Mouse (Mus musculus) heart, embryonic 12.5 days (tissue): ENCODE measurements at regions not wholly inside any gene's neighbourhood (a gene's known extent, or its start where the extent isn't known, plus 50 kb on each side); places are given as distances from the start of the nearest gene placed in this dataset.

Experiments
- ATAC-seq: fragments of 200-750 bp; cut with Nextera tagmentation; 2 replicates; pipeline ENCODE4 v1.8.0; 2017; ENCODE audit warnings: moderate TSS enrichment, moderate library complexity; ENCODE audit not compliant: insufficient number of reproducible peaks, low FRiP score
- H3K27ac ChIP-seq: fragments of 300-500 bp; sonication (generic); 2 replicates; pipeline ENCODE4 v1.5.1; 2016; ENCODE audit warnings: mild to moderate bottlenecking, moderate library complexity; ENCODE audit not compliant: poor library complexity, severe bottlenecking
- H3K27me3 ChIP-seq: fragments of 300-500 bp; sonication (generic); replicated peaks from 2 replicates; pipeline ENCODE4 v1.6.1; 2016; ENCODE audit warnings: mild to moderate bottlenecking, moderate library complexity
- H3K36me3 ChIP-seq: fragments of 300-500 bp; sonication (generic); 2 replicates; pipeline ENCODE4 v1.6.1; 2016; ENCODE audit warnings: mild to moderate bottlenecking, moderate library complexity
- H3K4me1 ChIP-seq: fragments of 300-500 bp; sonication (generic); replicated peaks from 2 replicates; pipeline ENCODE4 v1.6.1; 2016; ENCODE audit warnings: mild to moderate bottlenecking
- H3K4me2 ChIP-seq: fragments of 300-500 bp; sonication (generic); 2 replicates; pipeline ENCODE4 v1.6.1; 2016; ENCODE audit warnings: mild to moderate bottlenecking, moderate library complexity
- H3K4me3 ChIP-seq: fragments of 300-500 bp; sonication (generic); 2 replicates; pipeline ENCODE4 v1.5.1; 2016; ENCODE audit warnings: mild to moderate bottlenecking
- H3K9ac ChIP-seq: fragments of 300-500 bp; sonication (generic); 2 replicates; pipeline ENCODE4 v1.6.1; 2016; ENCODE audit warnings: mild to moderate bottlenecking, moderate library complexity
- H3K9me3 ChIP-seq: fragments of 300-500 bp; sonication (generic); replicated peaks from 2 replicates; pipeline ENCODE4 v1.6.1; 2016; ENCODE audit warnings: mild to moderate bottlenecking, moderate library complexity
- whole genome bisulfite sequencing: fragments of 180-500 bp; shearing (Covaris S2); methylation state at CpG from one replicate; pipeline ENCODE4 v1.1.7; 2016; 5-methylcytosine and 5-hydroxymethylcytosine counted together

DNA sequence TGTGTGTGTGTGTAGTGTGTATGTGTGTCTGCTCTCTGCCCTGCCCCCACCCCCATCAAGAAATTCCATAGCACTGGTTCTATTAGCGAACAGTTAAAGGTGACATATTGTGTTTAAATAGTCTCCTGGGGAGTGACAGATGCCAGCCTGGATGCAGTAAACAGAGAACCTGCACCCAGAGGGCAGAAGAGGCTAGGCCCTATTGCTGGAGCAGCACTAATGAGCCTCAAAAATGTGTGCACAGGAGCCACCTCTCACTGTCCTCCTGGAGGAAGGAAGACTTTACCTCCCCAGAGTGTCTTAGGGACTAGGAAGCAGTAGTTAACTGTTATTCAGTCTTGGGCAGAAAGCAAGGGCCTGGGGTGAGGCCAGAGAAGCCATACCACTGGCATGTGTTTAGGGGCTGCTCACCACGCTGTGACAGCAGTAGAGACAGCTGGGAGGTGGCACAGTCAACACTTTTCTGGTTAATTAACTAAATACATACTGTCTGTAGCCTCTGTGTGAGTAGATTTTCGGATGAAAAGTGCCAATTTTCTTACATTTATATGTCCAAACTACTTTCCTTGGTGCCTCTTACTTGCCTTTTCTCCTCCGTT, 155.5 kb upstream of the Vstm2b start:
- 55% methylated on average over 4 of the region's 4 CpGs for WGBS

DNA sequence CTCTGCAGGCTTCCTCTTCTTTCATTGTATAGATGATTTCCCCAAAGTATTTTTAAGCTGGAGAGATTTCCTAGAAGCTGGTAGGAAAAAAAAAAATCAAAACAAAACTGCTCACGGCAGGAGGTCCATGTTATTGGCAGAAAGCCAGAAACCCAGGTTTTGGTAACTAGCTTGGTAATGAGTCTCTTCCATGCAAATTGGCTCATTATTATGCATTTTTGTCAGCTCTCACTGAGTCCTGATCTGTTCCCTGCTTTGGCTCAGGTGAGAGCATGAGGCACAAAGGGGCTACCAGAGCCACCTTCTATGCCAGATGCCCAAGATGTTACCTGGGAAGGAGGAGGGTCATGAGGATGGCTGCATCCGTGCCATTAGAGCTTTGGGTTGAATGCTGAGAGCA, 146.3 kb upstream of the Vstm2b start:
- no peak overlapping the region for H3K9ac ChIP-seq
- ATAC-seq: no peak
- H3K36me3 ChIP-seq: no peaks in the 10 kb centered on the region
- WGBS: 40% methylated on average over 2 of the region's 2 CpGs
- H3K4me1 ChIP-seq: no peaks in the 10 kb centered on the region
- no peaks in the 10 kb centered on the region for H3K9me3 ChIP-seq
- H3K27ac ChIP-seq: no peak overlapping the region
- no peak overlapping the region for H3K4me2 ChIP-seq
- H3K27me3 ChIP-seq: no peaks in the 10 kb centered on the region
- H3K4me3 ChIP-seq: no peak overlapping the region

More for the DNA sequence above, 155.5 kb upstream of the Vstm2b start:
- Histone ChIP-seq H3K9me3 (no peaks in the 10 kb centered on the region), H3K27me3 (no peaks in the 10 kb centered on the region), H3K4me3 (no peak overlapping the region), H3K9ac (no peak overlapping the region), H3K4me2 (no peak overlapping the region), H3K4me1 (no peaks in the 10 kb centered on the region), H3K27ac (no peak overlapping the region), H3K36me3 (no peaks in the 10 kb centered on the region)
- no peak for ATAC-seq

DNA sequence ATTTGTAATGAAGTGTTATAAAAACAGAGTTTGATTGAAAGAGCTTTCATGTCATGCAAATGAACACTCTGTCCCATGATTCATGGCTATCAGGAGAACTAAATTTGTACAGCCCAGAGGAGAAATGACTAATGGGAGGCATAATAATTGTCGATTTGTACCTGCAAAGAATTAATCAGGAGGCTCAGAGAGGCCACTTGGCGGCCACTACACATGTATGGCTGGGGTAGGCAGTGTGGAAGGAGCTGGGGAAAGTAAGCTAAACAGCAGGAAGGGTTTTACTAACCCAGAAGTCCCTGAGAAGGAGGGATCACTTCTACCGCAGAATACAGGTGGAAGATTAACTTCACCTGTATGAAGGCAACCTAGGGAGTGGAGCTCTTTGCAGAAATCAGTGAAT, 145.9 kb upstream of the Vstm2b start:
- Histone ChIP-seq H3K36me3 (no peaks in the 10 kb centered on the region), H3K9me3 (no peaks in the 10 kb centered on the region), H3K9ac (no peak overlapping the region), H3K27ac (no peak overlapping the region), H3K4me3 (no peak overlapping the region), H3K27me3 (no peaks in the 10 kb centered on the region), H3K4me2 (no peak overlapping the region), H3K4me1 (no peaks in the 10 kb centered on the region)
- no peak for ATAC-seq
- WGBS: 59% methylated on average over 3 of the region's 3 CpGs

GRCm38 (mm10) chr7:40753490-40753889, 144.6 kb upstream of the Vstm2b start:
- H3K4me1 ChIP-seq: no peaks in the 10 kb centered on the region
- WGBS: 51% methylated on average over 1 of the region's 1 CpGs
- no peak overlapping the region for H3K9ac ChIP-seq
- no peak for ATAC-seq
- no peaks in the 10 kb centered on the region for H3K27me3 ChIP-seq
- H3K9me3 ChIP-seq: no peaks in the 10 kb centered on the region
- no peak overlapping the region for H3K4me3 ChIP-seq
- H3K27ac ChIP-seq: no peak overlapping the region
- no peak overlapping the region for H3K4me2 ChIP-seq
- H3K36me3 ChIP-seq: no peaks in the 10 kb centered on the region

DNA sequence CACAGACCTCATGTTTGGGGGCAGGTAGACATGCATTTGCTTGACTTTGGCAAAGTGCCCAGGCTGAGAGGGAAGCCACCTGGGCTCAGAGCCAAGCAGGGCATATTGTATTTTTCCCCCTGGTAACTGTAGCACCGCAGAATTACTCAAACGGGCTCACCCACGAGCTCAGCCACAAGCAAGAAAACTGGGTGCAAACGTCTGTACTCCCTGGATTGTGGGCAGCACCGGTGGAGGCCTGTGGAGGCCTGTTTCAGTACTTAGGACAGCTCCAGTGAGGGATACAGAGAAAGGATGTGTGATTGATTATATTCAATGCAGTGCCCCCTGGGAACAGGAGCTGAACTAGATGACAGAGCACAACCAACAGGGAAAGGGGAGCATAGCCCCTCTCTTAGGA, 135.6 kb upstream of the Vstm2b start:
- Histone ChIP-seq H3K4me1 (no peaks in the 10 kb centered on the region), H3K4me3 (no peak overlapping the region), H3K27me3 (no peaks in the 10 kb centered on the region), H3K27ac (no peak overlapping the region), H3K9me3 (no peaks in the 10 kb centered on the region), H3K36me3 (no peaks in the 10 kb centered on the region), H3K4me2 (no peak overlapping the region), H3K9ac (no peak overlapping the region)
- 9% methylated on average over 5 of the region's 5 CpGs for WGBS
- ATAC-seq: no peak

DNA sequence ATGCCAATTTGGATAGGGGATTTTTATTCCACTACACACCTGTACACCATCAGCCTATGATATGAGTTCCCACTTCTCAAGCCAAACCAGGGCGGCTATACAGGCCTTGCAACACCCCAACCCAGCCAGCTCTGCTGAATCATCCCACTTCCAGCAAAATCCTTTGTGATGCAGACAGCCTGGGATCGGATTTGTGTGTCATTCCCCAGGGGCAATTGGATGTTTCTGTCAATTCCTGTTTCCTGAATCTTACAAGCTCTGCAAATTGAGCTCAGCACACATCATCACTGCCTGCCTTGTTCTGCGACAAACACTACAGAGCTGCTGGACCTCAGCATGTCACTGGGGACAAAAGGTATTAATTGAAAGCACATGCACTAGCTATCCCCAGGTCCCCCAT, 132.0 kb upstream of the Vstm2b start:
- no peaks in the 10 kb centered on the region for H3K4me1 ChIP-seq
- H3K27me3 ChIP-seq: no peaks in the 10 kb centered on the region
- 47% methylated on average over 3 of the region's 3 CpGs for WGBS
- H3K4me2 ChIP-seq: no peak overlapping the region
- H3K9me3 ChIP-seq: no peaks in the 10 kb centered on the region
- no peaks in the 10 kb centered on the region for H3K36me3 ChIP-seq
- H3K27ac ChIP-seq: no peak overlapping the region
- no peak overlapping the region for H3K9ac ChIP-seq
- H3K4me3 ChIP-seq: no peak overlapping the region
- ATAC-seq: no peak

DNA sequence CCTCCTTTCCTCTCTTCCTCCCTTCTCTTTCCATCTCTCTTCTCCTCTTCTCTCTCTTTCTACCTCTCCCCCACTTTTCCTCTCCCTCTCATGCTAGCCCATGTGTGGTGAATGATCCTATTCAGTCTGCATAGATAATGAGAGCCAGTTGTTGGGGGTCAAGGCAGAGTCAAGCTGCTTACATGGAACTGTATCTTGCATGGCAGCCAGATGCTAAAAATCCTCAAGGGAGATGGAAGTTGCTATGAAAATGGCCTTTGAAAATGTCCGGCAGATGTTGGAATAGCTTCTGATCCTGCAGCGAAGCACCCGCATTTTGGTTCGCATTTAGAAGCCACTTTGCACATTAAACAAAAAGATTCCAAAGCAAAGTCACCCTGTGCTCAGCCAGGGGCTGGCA, 121.9 kb upstream of the Vstm2b start:
- no peaks in the 10 kb centered on the region for H3K27me3 ChIP-seq
- ATAC-seq: no peak
- H3K4me2 ChIP-seq: no peak overlapping the region
- H3K4me3 ChIP-seq: no peak overlapping the region
- H3K9ac ChIP-seq: no peak overlapping the region
- H3K4me1 ChIP-seq: no peaks in the 10 kb centered on the region
- H3K36me3 ChIP-seq: no peaks in the 10 kb centered on the region
- 25% methylated on average over 4 of the region's 4 CpGs for WGBS
- no peaks in the 10 kb centered on the region for H3K9me3 ChIP-seq
- no peak overlapping the region for H3K27ac ChIP-seq

DNA sequence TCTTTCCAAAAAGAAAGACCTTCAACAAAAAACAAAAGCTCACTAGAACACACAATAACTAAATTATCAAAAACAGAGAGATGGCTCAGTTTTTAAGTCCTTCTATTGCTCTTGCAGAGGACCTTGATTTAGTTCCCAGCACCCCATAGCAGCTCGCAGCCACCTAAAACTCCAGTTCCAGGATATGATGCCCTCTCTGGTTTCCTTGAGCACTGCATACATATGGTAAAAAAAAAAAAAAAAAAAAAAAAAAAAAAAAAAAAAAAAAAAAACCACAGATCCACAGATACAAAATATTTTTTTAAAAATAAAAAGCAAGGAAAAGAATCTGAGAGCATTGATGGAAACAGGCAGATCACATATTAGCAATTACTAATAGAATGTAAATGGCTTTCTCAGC, 113.2 kb upstream of the Vstm2b start:
- no peak for ATAC-seq
- Histone ChIP-seq H3K4me3 (no peak overlapping the region), H3K9ac (no peak overlapping the region), H3K4me2 (no peak overlapping the region), H3K9me3 (no peaks in the 10 kb centered on the region), H3K27me3 (no peaks in the 10 kb centered on the region), H3K36me3 (no peaks in the 10 kb centered on the region), H3K27ac (no peak overlapping the region), H3K4me1 (no peaks in the 10 kb centered on the region)
- WGBS: 54% methylated on average over 1 of the region's 1 CpGs

GRCm38 (mm10) chr7:40786758-40787157, 111.4 kb upstream of the Vstm2b start:
- H3K4me3 ChIP-seq: no peak overlapping the region
- H3K36me3 ChIP-seq: no peaks in the 10 kb centered on the region
- no peak for ATAC-seq
- H3K9me3 ChIP-seq: no peaks in the 10 kb centered on the region
- H3K4me1 ChIP-seq: no peaks in the 10 kb centered on the region
- H3K9ac ChIP-seq: no peak overlapping the region
- no peak overlapping the region for H3K4me2 ChIP-seq
- H3K27me3 ChIP-seq: no peaks in the 10 kb centered on the region
- no peak overlapping the region for H3K27ac ChIP-seq
- 72% methylated on average over 2 of the region's 2 CpGs for WGBS

- no peak for ATAC-seq
- Histone ChIP-seq H3K4me1 (no peaks in the 10 kb centered on the region), H3K27me3 (no peaks in the 10 kb centered on the region), H3K4me2 (no peak overlapping the region), H3K4me3 (no peak overlapping the region), H3K9me3 (no peaks in the 10 kb centered on the region), H3K36me3 (no peaks in the 10 kb centered on the region), H3K9ac (no peak overlapping the region), H3K27ac (no peak overlapping the region)
- WGBS: 88% methylated on average over 2 of the region's 2 CpGs
Observed at GRCm38 (mm10) chr7:40788486-40788885, 109.6 kb upstream of the Vstm2b start.

- Histone ChIP-seq H3K27me3 (no peaks in the 10 kb centered on the region), H3K27ac (no peak overlapping the region), H3K36me3 (no peaks in the 10 kb centered on the region), H3K4me2 (no peak overlapping the region), H3K4me1 (no peaks in the 10 kb centered on the region), H3K4me3 (no peak overlapping the region), H3K9ac (no peak overlapping the region), H3K9me3 (no peaks in the 10 kb centered on the region)
- ATAC-seq: no peak
- 75% methylated on average over 11 of the region's 11 CpGs for WGBS
Observed at GRCm38 (mm10) chr7:40794458-40795207, 103.5 kb upstream of the Vstm2b start.

- 55% methylated on average over 7 of the region's 7 CpGs for WGBS
- Histone ChIP-seq H3K27ac (no peak overlapping the region), H3K9ac (no peak overlapping the region), H3K36me3 (no peaks in the 10 kb centered on the region), H3K4me2 (no peak overlapping the region), H3K4me3 (no peak overlapping the region), H3K9me3 (no peaks in the 10 kb centered on the region), H3K27me3 (no peaks in the 10 kb centered on the region), H3K4me1 (no peaks in the 10 kb centered on the region)
- ATAC-seq: no peak
Observed at GRCm38 (mm10) chr7:40799794-40800193, 98.3 kb upstream of the Vstm2b start.
